Mouse (Mus musculus): ENCODE results near the gene Prl.
"Not testable (repeated sequence)": the region's sequence is repeated elsewhere in the genome, so short reads cannot be mapped to it uniquely, and the experiment has no call there.

The Prl gene

DNA sequence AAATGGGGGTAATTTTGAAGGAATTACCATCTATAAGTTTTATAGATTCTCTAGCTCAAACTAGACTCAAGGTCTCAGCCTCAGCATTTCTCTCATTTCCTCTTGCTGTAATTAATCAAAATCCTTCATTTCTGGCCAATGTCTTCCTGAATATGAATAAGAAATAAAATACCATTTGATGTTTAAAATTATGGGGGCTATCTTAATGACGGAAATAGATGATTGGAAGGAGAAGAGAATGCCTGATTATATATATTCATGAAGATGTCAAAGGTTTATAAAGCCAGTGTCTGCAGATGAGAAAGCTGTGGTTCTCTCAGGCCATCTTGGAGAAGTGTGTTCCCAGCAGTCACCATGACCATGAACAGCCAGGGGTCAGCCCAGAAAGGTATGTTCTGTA lies at the start of gene Prl:
Prl (plus strand) TSS at position 301 of the 400 bp plus-strand sequence.
- DNase-seq (ENCODE audit: low spot score in 2 of 2) = no peak

DNA sequence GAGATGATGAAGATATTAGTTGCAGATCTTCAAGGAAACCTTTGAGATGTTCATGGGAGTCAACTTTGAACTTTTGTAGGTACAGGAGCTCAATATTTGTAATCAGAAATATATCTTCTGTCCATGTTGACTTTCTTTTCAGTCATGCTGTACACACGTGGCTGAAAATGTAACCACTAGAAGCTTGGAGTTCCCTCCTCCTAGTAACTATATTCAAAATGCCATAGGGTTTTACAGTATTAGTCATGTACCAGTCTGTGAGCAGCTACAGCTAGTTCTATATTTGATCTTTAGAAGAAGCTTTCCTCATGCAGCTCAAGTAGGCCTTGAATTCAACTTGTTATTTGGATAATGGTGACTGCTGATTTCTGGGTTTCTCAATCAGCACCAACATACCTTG lies 30.8 kb upstream of the Prl start:
- DNase-seq (ENCODE audit: low spot score in 2 of 2) = no peak

DNA sequence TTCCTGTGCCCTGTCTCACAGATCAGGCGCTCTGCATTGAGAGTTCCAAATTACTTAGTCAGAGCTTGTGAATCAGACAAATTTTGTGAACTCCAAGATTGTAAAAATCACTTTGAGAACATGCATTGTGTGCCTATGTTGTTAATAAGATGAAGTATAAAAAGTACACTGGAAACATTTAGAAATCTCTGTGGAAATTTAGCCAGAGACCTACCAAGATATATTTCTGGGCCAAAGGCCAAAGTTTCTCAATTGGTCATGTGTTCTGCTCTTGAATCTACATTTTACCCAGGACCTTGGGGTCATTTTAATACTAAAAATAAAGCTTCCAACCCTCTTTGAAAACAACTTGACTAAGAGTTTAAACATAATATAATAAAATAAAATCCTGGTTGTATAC lies 30.0 kb upstream of the Prl start:
- DNase-seq (ENCODE audit: low spot score in 2 of 2) = no peak

- no peak for DNase-seq (ENCODE audit: low spot score in 2 of 2)
These were observed 28.7 kb upstream of the Prl start for GRCm38 (mm10) chr13:27028501-27029240.

DNA sequence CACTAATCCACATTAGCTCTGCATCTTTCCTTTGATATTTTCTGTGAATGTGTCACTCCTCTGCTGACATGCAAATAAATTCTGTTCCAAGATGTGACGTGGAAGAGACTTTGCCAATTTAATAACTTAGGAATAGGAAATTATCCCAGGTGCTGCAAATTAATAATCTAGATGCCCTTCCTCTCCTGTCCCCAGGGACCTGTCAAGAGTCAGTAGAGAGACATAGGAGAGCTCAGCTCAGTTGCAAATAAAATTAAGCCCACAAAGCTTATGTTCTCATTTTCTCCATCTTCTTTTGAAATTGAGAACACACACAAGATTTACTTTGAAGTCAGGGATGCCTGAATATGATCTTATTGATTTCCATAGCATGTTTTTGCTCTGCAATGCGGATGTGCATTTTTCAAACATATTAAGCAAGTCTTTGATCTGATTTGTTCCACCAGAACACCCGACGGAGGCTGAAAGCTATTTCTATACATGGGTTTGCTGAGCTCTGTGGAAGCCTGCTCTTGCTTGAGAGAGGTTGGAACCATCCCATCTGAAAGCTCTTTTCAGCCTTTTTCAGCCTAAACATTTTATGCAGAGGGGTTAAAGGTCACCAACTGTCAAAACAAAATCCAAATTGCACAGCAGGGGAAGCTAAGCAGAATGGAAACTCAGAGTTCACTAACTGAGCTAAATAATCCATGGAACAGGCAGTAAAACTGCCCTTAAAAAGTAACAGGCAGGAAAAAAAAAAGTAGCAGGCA lies 26.1 kb upstream of the Prl start:
- DNase-seq (ENCODE audit: low spot score in 2 of 2) = no peak

DNA sequence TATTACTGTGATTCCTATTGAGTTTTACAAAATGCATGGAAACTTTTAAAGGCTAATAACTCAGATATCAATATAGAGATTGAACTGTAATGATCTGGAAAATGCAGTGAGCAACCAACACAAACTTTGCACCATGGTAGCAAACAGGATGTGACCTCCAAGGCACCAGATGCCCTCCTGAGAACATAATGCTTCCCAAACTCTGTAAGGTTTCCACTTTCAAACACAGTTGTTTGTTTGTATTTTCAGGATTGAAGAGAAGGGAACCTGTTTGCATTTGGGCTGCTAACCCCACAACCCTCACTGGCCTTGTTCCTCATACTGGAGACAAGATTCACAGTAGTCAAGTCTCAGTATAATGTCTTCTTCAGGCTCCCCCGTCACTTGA lies 25.5 kb upstream of the Prl start:
- DNase-seq (ENCODE audit: low spot score in 2 of 2) = no peak

DNA sequence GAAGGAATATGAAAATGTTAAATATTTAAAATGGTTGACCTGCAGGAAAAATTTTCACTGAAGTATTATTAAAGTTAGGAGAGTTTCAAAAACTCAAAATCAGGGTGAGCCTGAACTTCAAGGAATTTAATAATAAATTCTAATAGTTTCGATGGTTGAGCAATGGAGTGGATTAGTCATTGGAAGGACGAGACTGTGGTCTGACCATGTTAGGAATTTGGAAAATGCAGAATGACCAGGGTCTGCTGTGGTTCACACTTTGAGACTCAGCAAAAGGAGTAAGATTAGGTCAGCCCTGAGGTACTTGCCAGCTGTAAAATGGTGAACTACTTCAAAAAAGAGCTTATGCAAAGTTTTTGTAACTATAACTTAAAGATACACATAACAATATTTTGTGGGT lies 24.4 kb upstream of the Prl start:
- DNase-seq (ENCODE audit: low spot score in 2 of 2) = no peak

DNA sequence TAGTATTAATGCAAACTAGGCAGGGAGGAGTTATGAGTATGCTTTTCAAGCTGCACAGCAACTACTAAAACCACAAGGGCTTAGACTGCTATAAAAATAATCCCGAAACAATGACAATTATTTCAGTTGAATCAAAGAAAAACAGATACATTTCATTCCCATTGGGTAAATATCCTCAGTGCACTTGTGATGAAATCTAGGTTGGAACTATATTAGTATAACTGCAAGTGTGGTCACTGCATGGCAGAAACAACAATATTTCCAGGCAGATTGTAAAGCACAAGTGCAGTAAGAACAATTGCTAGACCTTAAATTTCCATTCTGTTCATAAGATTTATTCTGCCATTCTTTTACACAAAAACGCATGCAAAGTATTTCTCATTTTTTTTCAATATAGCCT lies 15.2 kb upstream of the Prl start:
- DNase-seq (ENCODE audit: low spot score in 2 of 2) = no peak

- DNase-seq (ENCODE audit: low spot score in 2 of 2) = no peak
These were observed 14.0 kb upstream of the Prl start for GRCm38 (mm10) chr13:27043326-27043725.

- no peak for DNase-seq (ENCODE audit: low spot score in 2 of 2)
These were observed 1.8 kb downstream of the Prl start for GRCm38 (mm10) chr13:27059177-27059576.

GRCm38 (mm10) chr13:27093890-27094289 lies 36.5 kb downstream of the Prl start, which contains the start of gene Prl3d1:
Gene Prl3d1, plus strand, starts transcription at chr13:27094190.
- DNase-seq (ENCODE audit: low spot score in 2 of 2) = not testable (repeated sequence)
